Mouse (Mus musculus): ENCODE results near the gene Tmem81.

DNA sequence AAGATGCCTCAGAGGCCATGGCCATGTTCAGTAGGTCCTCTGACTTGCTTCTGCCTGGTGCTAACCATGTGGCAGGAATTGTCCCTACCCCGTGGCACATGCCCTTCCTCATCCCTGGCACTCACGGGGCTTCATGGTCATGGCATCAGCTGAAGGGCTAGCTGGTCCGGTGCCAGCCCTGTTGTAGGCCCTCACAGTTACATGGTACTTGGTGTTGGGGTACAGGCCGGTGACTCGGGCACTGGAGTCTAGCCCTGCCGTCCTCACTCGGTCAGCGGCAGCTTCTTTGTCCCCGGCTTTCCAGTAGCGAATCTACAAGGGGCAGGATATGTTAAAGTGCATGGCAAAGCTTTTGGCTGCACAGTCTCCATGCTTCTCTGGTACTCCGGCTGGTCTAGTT, 10.7 kb downstream of the Tmem81 start:
- TF ChIP-seq CTCF (IDR thresholded peaks at IDR 0.05; ENCODE audit: low read depth, low read length) (no peak), POLR2A (IDR thresholded peaks at IDR 0.05; ENCODE audit: extremely low read depth, insufficient read depth, low read length) (no peak)

Data from liver, adult 2 months (tissue).